Mouse (Mus musculus): Measurements from ENCODE around the gene Arl13a. TPM values are rescaled to one million over a fixed set of nuclear protein-coding genes. Genes with fewer than 3 reads are reported as not detected.

Gene Arl13a
- total RNA-seq (2023), result not detected

DNA sequence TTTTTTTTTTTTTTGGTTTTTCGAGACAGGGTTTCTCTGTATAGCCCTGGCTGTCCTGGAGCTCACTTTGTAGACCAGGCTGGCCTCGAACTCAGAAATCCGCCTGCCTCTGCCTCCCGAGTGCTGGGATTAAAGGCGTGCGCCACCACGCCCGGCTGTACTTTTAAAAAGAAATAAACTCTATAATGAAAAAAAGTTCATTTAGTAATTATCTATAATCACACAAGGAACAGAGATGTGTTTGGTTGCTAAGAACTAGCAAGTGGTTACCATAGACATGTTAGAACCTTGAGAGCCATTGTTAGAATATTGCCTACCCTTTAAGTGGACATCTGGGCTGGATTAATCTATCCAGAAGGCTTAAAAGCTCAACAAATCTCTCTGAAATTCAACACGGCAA is at the start of gene Arl13a:
Gene Arl13a (plus strand): TSS at position 301 of the 400 bp plus-strand sequence.

DNA sequence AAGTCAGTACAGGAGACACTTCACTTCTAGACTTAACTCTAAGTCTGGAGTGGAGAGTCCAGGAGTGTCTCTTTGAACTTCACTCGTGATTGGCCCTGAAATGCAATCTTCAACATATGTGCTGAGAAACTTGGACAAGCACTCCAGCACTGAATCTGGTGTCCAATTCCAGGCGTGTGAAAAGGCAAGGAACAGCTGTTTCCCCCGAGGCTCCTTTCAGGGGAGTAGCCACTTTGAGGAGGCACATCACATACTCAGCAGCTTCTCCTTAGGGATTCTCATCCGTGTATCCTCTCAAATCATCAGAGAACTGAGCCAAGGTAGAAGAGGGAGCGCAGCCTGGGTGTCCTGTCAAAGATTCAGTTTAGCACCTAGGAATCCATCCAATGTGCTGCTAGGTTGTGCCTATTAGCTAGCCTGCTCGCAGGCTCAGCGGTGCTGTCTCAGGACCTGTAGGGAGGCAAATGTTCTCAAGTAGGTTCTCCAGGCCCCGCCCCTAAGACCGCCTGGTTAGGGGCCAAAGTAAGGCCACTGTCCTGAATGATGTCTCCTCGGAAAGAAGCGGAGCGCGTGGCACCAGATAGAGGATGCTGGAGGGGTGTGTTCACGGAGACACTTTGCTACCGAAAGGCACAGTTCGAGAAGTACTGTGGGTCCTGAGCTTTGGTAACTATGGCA is 25.1 kb upstream of the Arl13a start, which contains the start of gene Xkrx:
Gene Xkrx (minus strand): TSS at position 34 of the 678 bp plus-strand sequence.

DNA sequence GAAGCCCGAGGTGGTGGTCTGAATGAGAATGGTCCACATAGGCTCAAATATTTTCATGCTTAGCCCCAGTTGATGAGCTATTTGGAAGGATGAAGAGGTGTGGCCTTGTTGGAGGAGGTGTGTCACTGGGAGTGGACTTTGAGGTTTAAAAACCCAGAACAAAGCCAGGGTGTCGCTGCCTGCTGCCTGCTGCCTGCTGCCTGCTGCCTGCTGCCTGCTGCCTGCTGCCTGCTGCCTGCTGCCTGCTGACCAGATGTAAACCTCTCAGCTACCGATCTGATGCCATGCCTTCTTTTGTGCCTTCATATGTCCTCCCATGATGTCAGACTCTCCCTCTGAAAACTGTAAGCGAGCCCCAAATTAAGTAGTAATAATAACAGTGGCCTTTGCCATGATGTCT is 34.6 kb downstream of the Arl13a start, which contains the start of gene Nox1:
Gene Nox1 (minus strand): TSS at position 101 of the 400 bp plus-strand sequence.

Other genes starting within 250 kb of the Arl13a start
- gene Sytl4, start 205.7 kb upstream of the Arl13a start, total RNA-seq (2023), result 1 to 10 TPM in 1 of 2 experiments, not detected in 1; 1.1 TPM
- gene Cstf2, start 128.3 kb upstream of the Arl13a start, total RNA-seq (2023), result 10 to 100 TPM; 14.0 to 18.9 TPM
- 1 to 10 TPM in 1 of 2 experiments, under 1 TPM in 1; 0.36 to 1.8 TPM for gene Xkrx, start 25.4 kb upstream of the Arl13a start, total RNA-seq (2023)
- 1 to 10 TPM in 1 of 2 experiments, not detected in 1; 1.0 TPM for gene Nox1, start 34.5 kb downstream of the Arl13a start, total RNA-seq (2023)
- 10 to 100 TPM; 12.2 to 14.0 TPM for gene Trmt2b, start 89.5 kb downstream of the Arl13a start, total RNA-seq (2023)
- gene Tmem35a, start 107.7 kb downstream of the Arl13a start, total RNA-seq (2023), result not detected
- gene Cenpi, start 120.6 kb downstream of the Arl13a start, total RNA-seq (2023), result under 1 TPM; 0.39 to 0.46 TPM
- not detected for gene Drp2, start 217.1 kb downstream of the Arl13a start, total RNA-seq (2023)

All from monocyte, adult 59 days (primary cell).